Comparison of ENCODE assay signal across 8 mouse cellular contexts in the genomic region with DNA sequence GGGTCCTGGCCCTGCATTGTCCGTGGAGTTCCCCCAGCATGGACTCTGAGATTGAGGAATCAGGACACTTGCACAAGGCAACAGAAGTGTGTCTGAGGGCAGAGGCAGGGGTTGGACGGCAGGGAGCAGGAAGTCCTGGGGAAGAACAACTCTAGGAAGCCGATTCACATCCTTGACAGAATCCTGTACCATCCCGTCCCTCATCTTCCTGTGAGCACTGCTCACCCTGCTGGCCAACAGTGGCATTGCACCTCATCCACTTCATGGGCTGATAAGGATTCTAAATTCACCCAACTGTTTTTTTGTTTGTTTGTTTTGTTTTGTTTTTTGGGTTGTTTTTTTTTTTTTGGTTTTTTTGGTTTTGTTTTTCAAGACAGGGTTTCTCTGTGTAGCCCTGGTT. TPM values are rescaled to one million over a fixed set of nuclear protein-coding genes. Genes with fewer than 3 reads are reported as not detected.
DNase-seq lines count a peak whose midpoint lies in the region; ATAC-seq lines count a peak whose summit lies in the region.
"Had no signal": no experiment of that assay in that cellular context is flagged by ENCODE, and none has a peak within 500 bp of the region (broad histone marks: within the 10 kb centered on the region; RNA-seq: fewer than 3 reads in every experiment).

No protein-coding gene starts in this region.

- DNase-seq in NIH3T3 (ENCODE audit: low read depth), result peak; percentile 90
- DNase-seq in cerebellum, postnatal 14 days, result peak; percentile 88 to 94
- peak; percentile 41 to 53 for DNase-seq in heart, adult 9 months (ENCODE audit: low spot score in 2 of 2)
- DNase-seq in layer of hippocampus, postnatal 10 days (ENCODE audit: low spot score in 2 of 2), result peak; percentile 89 to 90
- DNase-seq in spleen, adult 18-20 months, result peak; percentile 32 to 74

- peak; percentile 62 for ATAC-seq in CD4-positive, CD25-positive, alpha-beta regulatory T cell, adult 4 months

- peaks cover 5% of the 10 kb centered on the region; the same call in 1 of the 2 replicates for H3K4me1 ChIP-seq in megakaryocyte, embryonic 14.5 days
- H3K4me1 ChIP-seq: liver, embryonic 15.5 days had no signal

- H3K9me3 ChIP-seq in megakaryocyte, embryonic 14.5 days, result no peaks in the 10 kb centered on the region
- H3K9me3 ChIP-seq: liver, embryonic 15.5 days had no signal

- peaks cover 66% of the 10 kb centered on the region for H3K27me3 ChIP-seq in megakaryocyte, embryonic 14.5 days (replicated peaks)

- H3K4me3 ChIP-seq in megakaryocyte, embryonic 14.5 days (replicated peaks), result peak overlapping the region; percentile 33
- H3K4me3 ChIP-seq: liver, embryonic 15.5 days had no signal

- no peaks in the 10 kb centered on the region for H3K36me3 ChIP-seq in megakaryocyte, embryonic 14.5 days (replicated peaks; ENCODE audit: low read length)
- H3K36me3 ChIP-seq: liver, embryonic 15.5 days had no signal

RNA-seq across cellular contexts. Expression of gene Lamc3, which starts 28.0 kb away (rescaled TPM):
- not detected for polyA plus RNA-seq in CD4-positive, CD25-positive, alpha-beta regulatory T cell, adult 4 months (2017; shearing (Covaris generic))
- total RNA-seq in layer of hippocampus, postnatal 10 days (2021), result 10 to 100 TPM in 1 of 2 experiments, 1 to 10 TPM in 1; 9.4 to 10.2 TPM
- polyA plus RNA-seq in megakaryocyte, embryonic 14.5 days (2012; ENCODE audit: insufficient read depth, low replicate concordance), result not detected in 2 replicates
- polyA plus RNA-seq: liver, embryonic 15.5 days had no signal

RNA-seq across cellular contexts. Expression of gene Aif1l, which starts 34.8 kb away (rescaled TPM):
- polyA plus RNA-seq in CD4-positive, CD25-positive, alpha-beta regulatory T cell, adult 4 months (2017; shearing (Covaris generic)), result under 1 TPM in 1 of 2 experiments, not detected in 1; 0.56 TPM
- 1 to 10 TPM; 8.6 to 8.8 TPM for total RNA-seq in layer of hippocampus, postnatal 10 days (2021)
- polyA plus RNA-seq in megakaryocyte, embryonic 14.5 days (2012; ENCODE audit: insufficient read depth, low replicate concordance), result not detected in 2 replicates

RNA-seq across cellular contexts. Expression of gene Nup214, which starts 59.1 kb away (rescaled TPM):
- polyA plus RNA-seq in CD4-positive, CD25-positive, alpha-beta regulatory T cell, adult 4 months (2017; shearing (Covaris generic)), result 100 to 1,000 TPM in 1 of 2 experiments, 10 to 100 TPM in 1; 87.6 to 102 TPM
- total RNA-seq in layer of hippocampus, postnatal 10 days (2021), result 10 to 100 TPM; 51.7 to 57.0 TPM
- polyA plus RNA-seq in megakaryocyte, embryonic 14.5 days (2012; ENCODE audit: insufficient read depth, low replicate concordance), result 10.0 and 14.4 TPM in 2 replicates

Comparison
In these comparisons a context has a peak if more than half of its experiments do, and no peak if none do; other contexts are left out.
1. Peak in every context shown above with its lines: DNase-seq, ATAC-seq and H3K4me3 ChIP-seq.